8 mouse cellular contexts compared by ENCODE assay signal in genomic region chr6:32510924-32511323, GRCm38 (mm10).
DNase-seq lines count a peak whose midpoint lies in the region; ATAC-seq and TF ChIP-seq lines count a peak whose summit lies in the region.

No protein-coding gene starts in this region.

- H3K27me3 ChIP-seq in lung, embryonic 14.5 days (ENCODE audit: insufficient read depth, low read length): no peaks in the 10 kb centered on the region

- ATAC-seq in lung, embryonic 14.5 days (ENCODE audit: insufficient read depth): peak; percentile 47; the same call in 1 of the 2 replicates

- H3K4me1 ChIP-seq in lung, embryonic 14.5 days (ENCODE audit: insufficient read depth): no peaks in the 10 kb centered on the region; the same call in 1 of the 2 replicates

- WGBS in lung, embryonic 14.5 days: 60% methylated on average over 7 of the region's 7 CpGs

- H3K4me3 ChIP-seq in lung, embryonic 14.5 days (ENCODE audit: low read depth, low read length): no peak overlapping the region

- DNase-seq in gastrocnemius, postnatal 14 days: peak; percentile 8
- no peak for DNase-seq in gastrocnemius, postnatal 4 days (ENCODE audit: low spot score in 2 of 2)
- peak; percentile 29 for DNase-seq in cerebellum, adult 8-10 months
- peak; percentile 60 for DNase-seq in heart, postnatal 4 days
- DNase-seq in lung, embryonic 14.5 days: peak; percentile 55
- DNase-seq in left cerebral cortex, postnatal 25 days (ENCODE audit: low spot score in 2 of 2): no peak
- DNase-seq in thymus, adult 18-20 months: no peak
- DNase-seq in layer of hippocampus, postnatal 25 days (ENCODE audit: extremely low spot score in 1 of 2, low spot score in 1 of 2): no peak

- no peak overlapping the region for H3K27ac ChIP-seq in lung, embryonic 14.5 days (ENCODE audit: low read depth)

- TF ChIP-seq CTCF in lung, embryonic 14.5 days (IDR thresholded peaks at IDR 0.05; ENCODE audit: low read depth): no peak

- no peak overlapping the region for H3K4me2 ChIP-seq in lung, embryonic 14.5 days

- H3K9ac ChIP-seq in lung, embryonic 14.5 days: no peak overlapping the region

- no peaks in the 10 kb centered on the region for H3K36me3 ChIP-seq in lung, embryonic 14.5 days (ENCODE audit: insufficient read depth)

- H3K9me3 ChIP-seq in lung, embryonic 14.5 days (ENCODE audit: low read depth, low read length): no peaks in the 10 kb centered on the region

- intact Hi-C loops in gastrocnemius, postnatal 14 days (cut with DNase I; ENCODE audit: low total_unique reads): no loop called here
- intact Hi-C loops in left cerebral cortex, postnatal 25 days (cut with DNase I): no loop called here

Comparison
In these comparisons a context has a peak if more than half of its experiments do, and no peak if none do; other contexts are left out.
1. DNase-seq: peak in gastrocnemius, postnatal 14 days (single experiment), cerebellum, adult 8-10 months (single experiment), heart, postnatal 4 days (single experiment) and lung, embryonic 14.5 days (single experiment); none in gastrocnemius, postnatal 4 days (0 of 2), left cerebral cortex, postnatal 25 days (0 of 2), thymus, adult 18-20 months (0 of 2) and layer of hippocampus, postnatal 25 days (0 of 2).